Mouse (Mus musculus) kidney, adult 8-10 months (tissue): ENCODE data around the gene Ppp1r12b.
A peak's percentile ranks its signal among the peaks of the same experiment; 100 is the strongest.

Experiments used
- DNase-seq, 2 experiments: peaks; one replicate each; pipeline ENCODE4 v3.0.0; 2022

Gene Ppp1r12b

GRCm38 (mm10) chr1:134955637-134956176, at the start of gene Ppp1r12b:
TSS of gene Ppp1r12b (minus strand) at chr1:134955942.
- DNase-seq, result peak; percentile 96 to 97

GRCm38 (mm10) chr1:135003346-135003745, 47.6 kb upstream of the Ppp1r12b start:
- no peak for DNase-seq

- no peak for DNase-seq
Measured at GRCm38 (mm10) chr1:135000527-135000926, 44.8 kb upstream of the Ppp1r12b start.

GRCm38 (mm10) chr1:134998231-134998630, 42.5 kb upstream of the Ppp1r12b start:
- DNase-seq, result no peak

GRCm38 (mm10) chr1:134997568-134997967, 41.8 kb upstream of the Ppp1r12b start:
- DNase-seq, result no peak

GRCm38 (mm10) chr1:134996471-134996870, 40.7 kb upstream of the Ppp1r12b start:
- DNase-seq, result no peak

GRCm38 (mm10) chr1:134995954-134996353, 40.2 kb upstream of the Ppp1r12b start:
- no peak for DNase-seq

GRCm38 (mm10) chr1:134995437-134995836, 39.7 kb upstream of the Ppp1r12b start:
- no peak for DNase-seq

- no peak for DNase-seq
Measured at GRCm38 (mm10) chr1:134994739-134995138, 39.0 kb upstream of the Ppp1r12b start.

- peak; percentile 12 to 14 for DNase-seq
Measured at GRCm38 (mm10) chr1:134992046-134992645, 36.4 kb upstream of the Ppp1r12b start.

- DNase-seq, result peak; percentile 53 to 78
Measured at GRCm38 (mm10) chr1:134989372-134989771, 33.6 kb upstream of the Ppp1r12b start.

GRCm38 (mm10) chr1:134987962-134988341, 32.2 kb upstream of the Ppp1r12b start:
- DNase-seq, result no peak

- peak; percentile 28 to 34 for DNase-seq
Measured at GRCm38 (mm10) chr1:134987173-134987961, 31.6 kb upstream of the Ppp1r12b start.

GRCm38 (mm10) chr1:134972920-134973319, 17.2 kb upstream of the Ppp1r12b start:
- DNase-seq, result no peak

GRCm38 (mm10) chr1:134965430-134965829, 9.7 kb upstream of the Ppp1r12b start:
- no peak for DNase-seq

GRCm38 (mm10) chr1:134962821-134963220, 7.1 kb upstream of the Ppp1r12b start:
- peak in 1 of 2 experiments; percentile 12 for DNase-seq

GRCm38 (mm10) chr1:134962053-134962803, 6.5 kb upstream of the Ppp1r12b start, which contains the start of gene Ube2t:
TSS of gene Ube2t (plus strand) at chr1:134962565.
- DNase-seq, result peak; percentile 94 to 96

- DNase-seq, result no peak
Measured at GRCm38 (mm10) chr1:134960634-134961033, 4.9 kb upstream of the Ppp1r12b start.

- peak in 1 of 2 experiments; percentile 13 for DNase-seq
Measured at GRCm38 (mm10) chr1:134955050-134955636, 599 bp downstream of the Ppp1r12b start.

GRCm38 (mm10) chr1:134949946-134950345, 5.8 kb downstream of the Ppp1r12b start:
- no peak for DNase-seq

GRCm38 (mm10) chr1:134947590-134947989, 8.2 kb downstream of the Ppp1r12b start:
- DNase-seq, result no peak

GRCm38 (mm10) chr1:134942898-134943297, 12.8 kb downstream of the Ppp1r12b start:
- no peak for DNase-seq

- DNase-seq, result no peak
Measured at GRCm38 (mm10) chr1:134940863-134941262, 14.9 kb downstream of the Ppp1r12b start.
